Mouse (Mus musculus): ENCODE measurements at regions not wholly inside any gene's neighbourhood (a gene's known extent, or its start where the extent isn't known, plus 50 kb on each side); places are given as distances from the start of the nearest gene placed in this dataset.

DNA sequence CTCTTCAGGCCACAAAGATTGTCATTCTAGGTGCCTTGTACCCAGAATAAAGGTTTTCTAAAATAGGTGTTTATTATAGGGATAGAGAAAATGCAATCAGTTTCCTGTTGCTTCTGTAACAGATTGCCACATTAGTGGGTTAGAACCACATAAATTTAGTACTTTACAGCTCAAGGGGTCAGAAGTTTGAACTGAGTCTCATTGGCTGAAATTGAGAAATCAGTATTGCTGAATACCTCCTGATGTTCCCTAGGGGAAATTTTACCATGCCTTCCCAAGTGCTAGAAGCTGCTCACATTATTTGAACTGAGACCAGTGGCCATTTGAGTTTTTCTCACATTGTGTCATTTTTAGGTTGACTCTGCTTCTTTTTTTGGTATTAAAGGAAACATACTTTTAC lies 160.2 kb downstream of the Calcrl start:
- no peak for DNase-seq (ENCODE audit: low spot score)

DNA sequence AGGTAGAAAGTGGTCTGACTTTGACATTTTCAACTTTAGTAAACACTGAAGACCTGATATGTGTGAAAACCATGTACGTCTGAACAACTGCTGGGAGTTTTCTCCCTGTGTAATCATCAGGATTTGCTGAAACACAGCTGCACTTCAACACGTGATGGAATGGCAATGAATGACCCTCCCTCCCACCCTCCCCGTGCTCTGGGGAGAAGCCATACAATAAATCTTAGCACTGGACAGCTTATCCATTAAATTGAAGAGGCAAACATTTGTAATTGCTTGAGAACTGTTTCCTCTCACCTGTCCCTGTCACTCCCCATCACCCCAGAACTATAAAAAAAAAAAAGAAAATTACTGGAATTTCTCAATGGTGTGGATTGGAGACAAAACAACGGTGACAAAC lies 159.1 kb downstream of the Calcrl start:
- no peak for DNase-seq (ENCODE audit: low spot score)

DNA sequence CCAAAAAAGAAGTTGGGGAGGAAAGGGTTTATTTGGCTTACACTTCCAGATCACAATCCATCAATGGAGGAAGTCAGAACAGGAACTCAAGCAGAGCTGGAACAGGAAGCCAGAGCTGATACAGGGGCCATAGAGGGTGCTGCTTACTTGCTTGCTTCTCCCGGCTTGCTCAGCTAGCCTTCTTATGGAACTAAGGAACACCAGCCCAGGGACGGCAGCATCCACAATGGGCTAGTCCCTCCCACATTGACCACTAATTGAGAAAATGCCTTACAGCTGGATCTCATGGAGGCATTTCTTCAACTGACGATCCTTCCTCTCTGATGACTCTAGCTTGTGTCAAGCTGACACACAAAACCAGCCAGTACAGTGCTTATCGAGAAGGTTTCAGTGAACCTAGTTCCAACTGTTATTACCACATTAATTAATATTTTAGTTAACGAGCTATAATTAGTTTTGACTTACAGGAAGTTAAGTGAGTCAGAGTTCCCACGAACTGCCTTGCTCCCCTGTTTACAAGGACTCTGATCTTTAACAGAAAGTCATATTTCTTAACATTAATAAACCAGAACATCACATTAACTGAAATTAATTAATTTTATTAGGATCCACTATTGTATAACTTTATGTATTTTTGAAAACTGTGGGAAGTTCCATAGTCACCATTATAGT lies 158.2 kb downstream of the Calcrl start:
- DNase-seq (ENCODE audit: low spot score), result no peak

DNA sequence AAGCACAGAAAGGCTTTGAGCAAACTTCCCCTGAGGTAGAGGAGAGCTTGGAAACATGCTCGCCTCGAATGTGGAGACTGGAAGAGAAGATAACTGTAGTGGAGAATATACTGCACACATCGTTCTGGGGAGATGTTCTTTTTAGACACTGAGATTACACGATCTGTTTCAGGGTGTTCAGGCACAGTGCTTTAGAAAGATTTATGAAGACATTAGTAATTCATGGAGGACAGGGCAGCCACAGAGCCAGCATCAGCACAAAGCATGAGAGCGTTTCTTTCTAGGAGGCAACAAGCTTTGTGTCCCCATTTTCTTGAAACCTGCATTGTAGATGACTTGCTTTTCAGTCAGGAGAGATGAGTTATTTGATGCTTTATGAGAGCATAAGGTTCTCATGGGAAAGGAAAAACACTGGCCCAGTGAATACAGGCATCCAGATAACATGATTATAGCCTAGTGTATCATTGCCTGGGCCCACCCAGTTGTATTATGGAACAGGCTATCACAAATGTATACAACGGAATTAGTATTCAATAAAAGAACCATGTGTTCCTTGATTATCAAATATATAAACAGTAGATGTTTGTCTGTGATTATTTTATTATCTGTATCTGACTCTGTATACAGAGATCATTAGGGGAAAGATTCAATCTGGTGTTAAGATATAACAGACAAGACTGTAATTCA lies 151.0 kb downstream of the Calcrl start:
- DNase-seq (ENCODE audit: low spot score), result no peak

DNA sequence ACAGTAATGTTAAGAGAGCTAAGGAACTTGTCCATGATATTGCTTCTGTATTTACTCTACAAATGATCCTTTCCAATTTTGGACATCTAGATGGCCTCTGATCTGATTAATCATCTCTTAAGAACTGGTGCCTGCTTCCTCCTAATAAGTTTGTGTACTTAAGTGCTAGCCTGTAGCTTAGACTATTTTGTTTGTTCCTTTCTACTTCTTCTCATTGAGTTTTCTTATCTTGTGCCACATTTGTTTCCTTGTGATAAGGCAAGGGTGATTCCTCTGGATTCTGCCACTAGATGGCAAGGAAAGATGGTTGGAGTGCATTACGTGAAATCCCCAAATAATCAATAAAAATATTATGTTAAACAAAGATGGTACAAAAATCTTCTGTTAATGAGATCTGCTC lies 148.0 kb downstream of the Calcrl start:
- DNase-seq (ENCODE audit: low spot score), result no peak
